Mouse (Mus musculus) cerebellum, adult 2 months (tissue): Measurements from ENCODE around the gene Lrrc73. TPM values are rescaled to one million over a fixed set of nuclear protein-coding genes. Genes with fewer than 3 reads are reported as not detected.

Source experiments
- DNase-seq, 2 experiments: peaks; one replicate each; pipeline ENCODE4 v3.0.0; 2021
- H3K27ac ChIP-seq: fragments of 200-500 bp; 2 replicates; pipeline ENCODE4 v1.5.1; 2012; ENCODE audit warnings: low read length, control low read depth, inconsistent platforms; ENCODE audit not compliant: insufficient read depth
- H3K27me3 ChIP-seq: fragments of 200-500 bp; 2 replicates; pipeline ENCODE4 v1.6.1; 2012; ENCODE audit warnings: inconsistent platforms, mild to moderate bottlenecking, low read length, moderate library complexity; ENCODE audit not compliant: control insufficient read depth, insufficient read depth
- H3K4me1 ChIP-seq: fragments of 200-500 bp; 2 replicates; pipeline ENCODE4 v1.6.1; 2011; ENCODE audit warnings: low read length; ENCODE audit not compliant: control insufficient read depth, insufficient read depth
- H3K4me3 ChIP-seq: fragments of 200-500 bp; replicated peaks from 2 replicates; pipeline ENCODE3; 2011; ENCODE audit warnings: mild to moderate bottlenecking, low read depth, low read length, control low read depth; ENCODE audit not compliant: insufficient read depth
- CTCF ChIP-seq: fragments of 200-500 bp; IDR thresholded peaks from 2 replicates; pipeline ENCODE4 v1.5.1; 2011; ENCODE audit warnings: low read depth, mild to moderate bottlenecking, control low read depth, low read length, moderate library complexity, borderline replicate concordance; ENCODE audit not compliant: insufficient read depth
- POLR2A ChIP-seq: fragments of 200-500 bp; IDR thresholded peaks from 2 replicates; pipeline ENCODE4 v1.6.1; 2011; ENCODE audit warnings: low read length, control low read depth, borderline replicate concordance; ENCODE audit not compliant: insufficient read depth
- WGBS: fragments of 180-500 bp; shearing (Covaris S2); methylation state at CpG from one replicate; pipeline ENCODE4 v1.1.7; 2018; 5-methylcytosine and 5-hydroxymethylcytosine counted together
- polyA plus RNA-seq: library from polyadenylated mRNA; depleted of rRNA; stranded (reverse); fragments of >200 nt; gene quantifications from 2 replicates; pipeline ENCODE4 v1.2.3, GENCODE M21; 2012; rRNA removed

The Lrrc73 gene
- 26.8 and 28.1 TPM in 2 replicates for polyA plus RNA-seq

GRCm38 (mm10) chr17:46253452-46254084 is at the start of gene Lrrc73:
TSS of gene Lrrc73 (plus strand) at chr17:46253531.
- H3K4me1 ChIP-seq, result peaks cover 14% of the 10 kb centered on the region
- WGBS, result 1% methylated on average over 47 of the region's 48 CpGs
- peak within 1 kb of the TSS; percentile 74 for H3K4me3 ChIP-seq
- peak; percentile 92 to 93 for DNase-seq
- no peak for TF ChIP-seq POLR2A
- no peak for TF ChIP-seq CTCF
- no peak within 1 kb of the TSS for H3K27ac ChIP-seq
- no peaks in the 10 kb centered on the region for H3K27me3 ChIP-seq

- Histone ChIP-seq H3K4me1 (no peaks in the 10 kb centered on the region), H3K27me3 (no peaks in the 10 kb centered on the region), H3K4me3 (no peak overlapping the region), H3K27ac (no peak overlapping the region)
- TF ChIP-seq CTCF (no peak), POLR2A (no peak)
- no peak for DNase-seq
Observed at GRCm38 (mm10) chr17:46206676-46207075, 46.7 kb upstream of the Lrrc73 start.

- Histone ChIP-seq H3K4me3 (no peak overlapping the region), H3K27me3 (no peaks in the 10 kb centered on the region), H3K4me1 (no peaks in the 10 kb centered on the region), H3K27ac (no peak overlapping the region)
- no peak for DNase-seq
- 85% methylated on average over 3 of the region's 3 CpGs for WGBS
- TF ChIP-seq CTCF (no peak), POLR2A (no peak)
Observed at GRCm38 (mm10) chr17:46210550-46210949, 42.8 kb upstream of the Lrrc73 start.

GRCm38 (mm10) chr17:46221601-46222000 is 31.7 kb upstream of the Lrrc73 start:
- H3K4me3 ChIP-seq, result no peak overlapping the region
- no peaks in the 10 kb centered on the region for H3K4me1 ChIP-seq
- no peaks in the 10 kb centered on the region for H3K27me3 ChIP-seq
- WGBS, result 94% methylated on average over 3 of the region's 3 CpGs
- H3K27ac ChIP-seq, result no peak overlapping the region
- TF ChIP-seq CTCF, result no peak
- TF ChIP-seq POLR2A, result no peak
- DNase-seq, result no peak

GRCm38 (mm10) chr17:46227576-46227975 is 25.8 kb upstream of the Lrrc73 start:
- H3K27me3 ChIP-seq, result no peaks in the 10 kb centered on the region
- H3K4me1 ChIP-seq, result no peaks in the 10 kb centered on the region
- WGBS, result 88% methylated on average over 7 of the region's 7 CpGs
- no peak overlapping the region for H3K4me3 ChIP-seq
- TF ChIP-seq POLR2A, result no peak
- TF ChIP-seq CTCF, result no peak
- H3K27ac ChIP-seq, result no peak overlapping the region
- no peak for DNase-seq

GRCm38 (mm10) chr17:46236067-46236466 is 17.3 kb upstream of the Lrrc73 start:
- Histone ChIP-seq H3K4me3 (no peak overlapping the region), H3K27me3 (no peaks in the 10 kb centered on the region), H3K27ac (no peak overlapping the region), H3K4me1 (no peaks in the 10 kb centered on the region)
- whole genome bisulfite sequencing, result 97% methylated on average over 1 of the region's 1 CpGs
- TF ChIP-seq POLR2A, result no peak
- TF ChIP-seq CTCF, result no peak
- DNase-seq, result no peak

GRCm38 (mm10) chr17:46237079-46237478 is 16.3 kb upstream of the Lrrc73 start:
- H3K27me3 ChIP-seq, result no peaks in the 10 kb centered on the region
- H3K4me1 ChIP-seq, result no peaks in the 10 kb centered on the region
- WGBS, result 92% methylated on average over 6 of the region's 6 CpGs
- TF ChIP-seq CTCF (no peak), POLR2A (no peak)
- H3K4me3 ChIP-seq, result no peak overlapping the region
- no peak for DNase-seq
- H3K27ac ChIP-seq, result no peak overlapping the region

- no peaks in the 10 kb centered on the region for H3K27me3 ChIP-seq
- no peak overlapping the region for H3K27ac ChIP-seq
- no peaks in the 10 kb centered on the region for H3K4me1 ChIP-seq
- DNase-seq, result no peak
- TF ChIP-seq CTCF, result no peak
- TF ChIP-seq POLR2A, result no peak
- WGBS, result 67% methylated on average over 5 of the region's 5 CpGs
- no peak overlapping the region for H3K4me3 ChIP-seq
Observed at GRCm38 (mm10) chr17:46237480-46237879, 15.9 kb upstream of the Lrrc73 start.
